Mouse (Mus musculus): Measurements from ENCODE around the gene Abi3bp.

DNA sequence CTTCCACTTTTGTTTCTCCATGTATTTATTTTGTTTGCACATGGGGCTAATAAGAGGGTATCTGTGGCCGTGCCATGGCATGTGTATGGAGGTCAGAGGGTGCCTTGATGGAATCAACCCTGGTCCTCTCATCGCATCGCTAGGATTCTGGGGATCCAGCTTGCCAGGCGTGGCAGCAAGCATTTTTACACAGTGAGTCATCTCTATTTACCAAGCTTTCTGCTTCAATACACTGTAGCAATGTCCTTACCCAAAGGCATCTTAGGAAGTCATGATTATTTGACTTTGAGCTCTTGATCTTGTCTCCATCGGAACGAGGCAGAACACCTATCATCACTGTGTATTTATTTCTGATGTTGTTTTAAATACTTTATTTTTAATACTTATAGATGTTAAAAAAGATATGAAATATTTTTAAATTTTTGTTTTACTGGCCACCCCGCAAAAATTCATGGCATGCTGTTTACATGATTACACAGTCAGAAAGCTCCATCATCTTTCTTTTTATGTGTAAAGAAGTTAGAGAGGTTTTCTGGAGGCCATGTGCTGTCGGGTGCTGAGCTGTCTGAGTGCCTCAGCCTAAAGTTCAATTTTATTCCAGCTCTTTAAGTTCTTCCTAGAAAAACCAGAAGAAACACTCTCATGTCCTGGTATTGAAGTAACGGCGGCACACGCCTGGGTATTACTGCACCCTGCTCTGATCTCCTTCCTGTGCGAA lies 177.7 kb downstream of the Abi3bp start:
- no peak for TF ChIP-seq CTCF (IDR thresholded peaks at IDR 0.05; ENCODE audit: extremely low read depth, insufficient read length, insufficient replicate concordance, low read depth, low read length)
- TF ChIP-seq POLR2A (IDR thresholded peaks at IDR 0.05; ENCODE audit: low read depth, low read length) = no peak

All from small intestine, adult 2 months (tissue).